Comparison of ENCODE assay signal across 8 mouse cellular contexts in the genomic region with DNA sequence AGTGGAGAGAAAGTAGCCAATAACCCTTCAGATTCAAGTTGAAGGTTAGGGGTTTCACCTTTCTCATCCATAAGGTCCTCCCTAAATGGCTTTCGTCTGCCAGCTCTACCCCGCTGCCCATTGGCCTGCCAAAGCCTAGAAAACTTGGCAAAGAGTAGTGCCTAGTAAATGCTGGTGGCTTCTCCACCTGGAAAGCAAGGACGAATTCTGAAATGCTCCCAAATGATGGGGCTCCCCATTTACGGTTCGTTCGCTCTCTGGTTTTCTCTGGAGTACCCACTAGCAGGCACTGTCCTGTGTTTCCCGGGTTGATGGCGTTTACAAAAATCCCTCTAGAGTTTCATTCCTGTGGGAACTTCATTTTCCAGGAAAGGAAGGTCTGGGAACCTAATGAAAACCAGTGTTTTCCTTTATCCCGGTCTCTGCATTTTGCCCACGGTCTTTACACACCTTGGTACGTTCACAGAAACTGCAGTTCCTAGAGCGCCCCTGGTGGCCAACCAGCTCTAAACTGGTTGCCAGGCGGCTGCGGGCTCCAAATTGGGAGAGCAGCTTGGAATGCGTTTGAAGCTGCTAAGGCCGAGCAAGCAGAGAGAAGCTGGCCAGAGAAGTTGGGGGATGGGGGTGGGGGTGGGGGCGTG. TPM values are rescaled to one million over a fixed set of nuclear protein-coding genes. Genes with fewer than 3 reads are reported as not detected.
DNase-seq lines count a peak whose midpoint lies in the region; ATAC-seq and TF ChIP-seq lines count a peak whose summit lies in the region.

No protein-coding gene starts in this region.

- 0 out of 2 replicates have a peak, but pooled peaks cover 1% of the 10 kb centered on the region for H3K4me1 ChIP-seq in embryonic fibroblast, embryonic 13.5 days (ENCODE audit: control insufficient read depth, insufficient read depth, low read length)
- H3K4me1 ChIP-seq in heart, embryonic 13.5 days, result peaks cover 25% of the 10 kb centered on the region
- H3K4me1 ChIP-seq in kidney, embryonic 16.5 days (ENCODE audit: insufficient read depth, low read length), result peaks cover 18% of the 10 kb centered on the region
- peaks cover 20% of the 10 kb centered on the region for H3K4me1 ChIP-seq in limb, embryonic 15.5 days

- H3K79me2 ChIP-seq in myocyte (ENCODE audit: control insufficient read depth, insufficient read depth), result no peaks in the 10 kb centered on the region

- no peak overlapping the region for H3K4me3 ChIP-seq in embryonic fibroblast, embryonic 13.5 days (ENCODE audit: insufficient read depth, low read length)
- peak overlapping the region; percentile 58 for H3K4me3 ChIP-seq in heart, embryonic 13.5 days
- H3K4me3 ChIP-seq in kidney, embryonic 16.5 days (ENCODE audit: low read length), result peak overlapping the region; percentile 48
- H3K4me3 ChIP-seq in limb, embryonic 15.5 days, result peak overlapping the region; percentile 46
- H3K4me3 ChIP-seq in myocyte, result no peak overlapping the region

- TF ChIP-seq POLR2A in brain, embryonic 14.5 days (IDR thresholded peaks at IDR 0.05; ENCODE audit: borderline replicate concordance, extremely low read depth, insufficient read depth, insufficient read length, poor library complexity, severe bottlenecking), result no peak
- no peak for TF ChIP-seq POLR2A in embryonic fibroblast, embryonic 13.5 days (IDR thresholded peaks at IDR 0.05; ENCODE audit: low read depth, low read length)
- TF ChIP-seq POLR2A in myocyte (IDR thresholded peaks at IDR 0.05; ENCODE audit: insufficient read length, low read depth), result no peak

- no peaks in the 10 kb centered on the region for H3K9me3 ChIP-seq in heart, embryonic 13.5 days
- no peaks in the 10 kb centered on the region for H3K9me3 ChIP-seq in kidney, embryonic 16.5 days (ENCODE audit: low read length)
- H3K9me3 ChIP-seq in limb, embryonic 15.5 days, result no peaks in the 10 kb centered on the region

- WGBS in heart, embryonic 13.5 days, result 16% methylated on average over 17 of the region's 17 CpGs
- 23% methylated on average over 16 of the region's 17 CpGs for WGBS in kidney, embryonic 16.5 days
- 16% methylated on average over 17 of the region's 17 CpGs for WGBS in limb, embryonic 15.5 days

- H3K36me3 ChIP-seq in heart, embryonic 13.5 days, result no peaks in the 10 kb centered on the region
- H3K36me3 ChIP-seq in kidney, embryonic 16.5 days (ENCODE audit: insufficient read depth, low read length), result no peaks in the 10 kb centered on the region
- no peaks in the 10 kb centered on the region for H3K36me3 ChIP-seq in limb, embryonic 15.5 days
- H3K36me3 ChIP-seq in myocyte (ENCODE audit: control insufficient read depth, insufficient read depth), result no peaks in the 10 kb centered on the region

- DNase-seq in A20 (ENCODE audit: low read depth, low spot score), result peak; percentile 52
- DNase-seq in brain, embryonic 14.5 days (ENCODE audit: low read depth), result peak; percentile 91
- DNase-seq in testis, postnatal 10 days (ENCODE audit: low spot score), result peak; percentile 93

- TF ChIP-seq CTCF in brain, embryonic 14.5 days (IDR thresholded peaks at IDR 0.05; ENCODE audit: borderline replicate concordance, extremely low read depth, insufficient read depth, insufficient read length), result peak; percentile 83
- TF ChIP-seq CTCF in embryonic fibroblast, embryonic 13.5 days (IDR thresholded peaks at IDR 0.05; ENCODE audit: borderline replicate concordance, insufficient read depth, low read length), result 0 out of 2 replicates have a peak, but pooled peaks have one; percentile 23

- no peak overlapping the region for H3K27ac ChIP-seq in embryonic fibroblast, embryonic 13.5 days (ENCODE audit: insufficient read depth, low read length)
- H3K27ac ChIP-seq in heart, embryonic 13.5 days (replicated peaks), result no peak overlapping the region
- H3K27ac ChIP-seq in kidney, embryonic 16.5 days (ENCODE audit: low read length), result no peak overlapping the region
- no peak overlapping the region for H3K27ac ChIP-seq in limb, embryonic 15.5 days

- no peak for ATAC-seq in heart, embryonic 13.5 days (ENCODE audit: extremely low read depth, insufficient number of reproducible peaks, low FRiP score, low TSS enrichment)
- peak; percentile 62 for ATAC-seq in kidney, embryonic 16.5 days (ENCODE audit: low FRiP score, low TSS enrichment)
- no peak for ATAC-seq in limb, embryonic 15.5 days (ENCODE audit: insufficient number of reproducible peaks, low FRiP score, low TSS enrichment, low read depth)

- H3K4me2 ChIP-seq in heart, embryonic 13.5 days, result peak overlapping the region; percentile 91
- peak overlapping the region; percentile 74 for H3K4me2 ChIP-seq in kidney, embryonic 16.5 days (replicated peaks; ENCODE audit: low read depth, low read length)
- peak overlapping the region; percentile 87 for H3K4me2 ChIP-seq in limb, embryonic 15.5 days
- H3K4me2 ChIP-seq in myocyte (ENCODE audit: low read depth), result peak overlapping the region; percentile 48

- H3K9ac ChIP-seq in heart, embryonic 13.5 days, result no peak overlapping the region
- peak overlapping the region; percentile 37; the same call in 1 of the 2 replicates for H3K9ac ChIP-seq in kidney, embryonic 16.5 days (replicated peaks; ENCODE audit: low read length)
- no peak overlapping the region for H3K9ac ChIP-seq in limb, embryonic 15.5 days

- H3ac ChIP-seq in myocyte (ENCODE audit: control insufficient read depth, insufficient read length), result no peak overlapping the region

- peaks cover 41% of the 10 kb centered on the region for H3K27me3 ChIP-seq in heart, embryonic 13.5 days (replicated peaks)
- H3K27me3 ChIP-seq in kidney, embryonic 16.5 days (ENCODE audit: insufficient read depth, low read length), result peaks cover 27% of the 10 kb centered on the region
- peaks cover 28% of the 10 kb centered on the region for H3K27me3 ChIP-seq in limb, embryonic 15.5 days
- H3K27me3 ChIP-seq in myocyte (ENCODE audit: control insufficient read depth, insufficient read depth, insufficient read length), result peaks cover 22% of the 10 kb centered on the region

TF ChIP-seq in myocyte, 11 proteins besides CTCF, POLR2A, EP300 and RAD21:
- no peak for TF ChIP-seq MYOD1 (IDR thresholded peaks at IDR 0.05; ENCODE audit: control insufficient read depth in 1 of 3, insufficient read length in 2 of 3, low read depth in 2 of 3)
- TF ChIP-seq TCF3 (IDR thresholded peaks at IDR 0.05; ENCODE audit: insufficient read length, low read depth), result no peak
- no peak for TF ChIP-seq MAX (IDR thresholded peaks at IDR 0.05; ENCODE audit: low read depth)
- TF ChIP-seq POLR2AphosphoS2 (IDR thresholded peaks at IDR 0.05; ENCODE audit: insufficient read length, low read depth), result no peak
- no peak for TF ChIP-seq USF1 (IDR thresholded peaks at IDR 0.05; ENCODE audit: low read depth)
- TF ChIP-seq REST (IDR thresholded peaks at IDR 0.05; ENCODE audit: insufficient read depth, insufficient read length), result no peak
- no peak for TF ChIP-seq E2F4 (IDR thresholded peaks at IDR 0.05; ENCODE audit: insufficient read depth)
- no peak for TF ChIP-seq SRF (IDR thresholded peaks at IDR 0.05; ENCODE audit: control insufficient read depth, insufficient read length, low read depth)
- TF ChIP-seq TCF12 (IDR thresholded peaks at IDR 0.05; ENCODE audit: insufficient read depth, poor library complexity, severe bottlenecking), result no peak
- no peak for TF ChIP-seq MYOG (IDR thresholded peaks at IDR 0.05; ENCODE audit: control insufficient read depth in 1 of 3, insufficient read depth in 1 of 3, insufficient read length in 2 of 3, low read depth in 2 of 3)
- TF ChIP-seq CEBPB (IDR thresholded peaks at IDR 0.05; ENCODE audit: insufficient read depth, poor library complexity, severe bottlenecking), result no peak

RNA-seq across cellular contexts. Expression of gene Vsnl1, which starts 1.0 kb away (rescaled TPM):
- 17.8 and 36.7 TPM in 2 replicates for polyA plus RNA-seq in brain, embryonic 14.5 days (2012; rRNA removed)
- 1.9 TPM in 1 of 2 replicates, not detected in the other for polyA plus RNA-seq in embryonic fibroblast, embryonic 13.5 days (2011; ENCODE audit: insufficient read length, low read depth, missing spikeins)
- 10.4 and 10.7 TPM in 2 replicates for polyA plus RNA-seq in heart, embryonic 13.5 days (2015; fragmentation: Nextera tagmentation; extraction: Ambion mirVana)
- 0.41 TPM in 2 replicates for polyA plus RNA-seq in kidney, embryonic 16.5 days (2015; fragmentation: Nextera tagmentation; extraction: Ambion mirVana)
- polyA plus RNA-seq in limb, embryonic 15.5 days (2015; fragmentation: Nextera tagmentation; extraction: Ambion mirVana), result 1.3 and 1.4 TPM in 2 replicates
- polyA plus RNA-seq in myocyte (2012; fragmentation: generic; extraction: Trizol), result not detected

RNA-seq across cellular contexts. Expression of gene Rad51ap2, which starts 18.5 kb away (rescaled TPM):
- 0.11 and 0.14 TPM in 2 replicates for polyA plus RNA-seq in brain, embryonic 14.5 days (2012; rRNA removed)
- polyA plus RNA-seq in embryonic fibroblast, embryonic 13.5 days (2011; ENCODE audit: insufficient read length, low read depth, missing spikeins), result 0.15 and 0.37 TPM in 2 replicates
- 0.21 and 0.28 TPM in 2 replicates for polyA plus RNA-seq in heart, embryonic 13.5 days (2015; fragmentation: Nextera tagmentation; extraction: Ambion mirVana)
- polyA plus RNA-seq in kidney, embryonic 16.5 days (2015; fragmentation: Nextera tagmentation; extraction: Ambion mirVana), result 0.05 and 0.06 TPM in 2 replicates
- polyA plus RNA-seq in limb, embryonic 15.5 days (2015; fragmentation: Nextera tagmentation; extraction: Ambion mirVana), result 0.20 and 0.24 TPM in 2 replicates
- polyA plus RNA-seq in myocyte (2012; fragmentation: generic; extraction: Trizol), result not detected

Comparison
In these comparisons a context has a peak if more than half of its experiments do, and no peak if none do; other contexts are left out.
1. H3K4me3 ChIP-seq: peak in heart, embryonic 13.5 days (single experiment), kidney, embryonic 16.5 days (single experiment) and limb, embryonic 15.5 days (single experiment); none in embryonic fibroblast, embryonic 13.5 days (single experiment) and myocyte (single experiment).
2. Peak in every context shown above with its lines, with median percentiles within 50 percentile points of each other: DNase-seq and H3K4me2 ChIP-seq.